Mouse (Mus musculus): ENCODE results near the gene Ccdc102a.
"Not testable (repeated sequence)": the region's sequence is repeated elsewhere in the genome, so short reads cannot be mapped to it uniquely, and the experiment has no call there.

Gene Ccdc102a

DNA sequence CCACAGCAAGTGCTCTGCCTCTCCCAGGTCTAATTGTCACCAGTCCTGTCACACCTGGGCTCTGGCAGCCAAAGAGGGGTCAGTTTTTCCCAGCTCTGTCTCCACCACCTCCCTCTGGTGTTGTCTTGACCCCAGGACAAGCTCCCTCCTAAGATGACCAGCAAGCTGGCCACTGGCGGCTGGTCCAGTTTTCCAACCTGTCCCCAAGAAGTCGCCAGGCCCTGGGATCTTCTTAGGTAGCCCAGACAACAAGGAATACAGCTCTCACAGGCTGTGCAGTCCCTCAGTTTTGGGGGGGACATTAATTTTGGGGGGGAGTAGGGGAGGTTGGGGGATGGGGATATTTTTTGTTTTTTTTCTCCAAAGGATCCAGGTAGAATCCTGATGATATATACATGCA, 45.3 kb downstream of the Ccdc102a start:
- no peak for DNase-seq

DNA sequence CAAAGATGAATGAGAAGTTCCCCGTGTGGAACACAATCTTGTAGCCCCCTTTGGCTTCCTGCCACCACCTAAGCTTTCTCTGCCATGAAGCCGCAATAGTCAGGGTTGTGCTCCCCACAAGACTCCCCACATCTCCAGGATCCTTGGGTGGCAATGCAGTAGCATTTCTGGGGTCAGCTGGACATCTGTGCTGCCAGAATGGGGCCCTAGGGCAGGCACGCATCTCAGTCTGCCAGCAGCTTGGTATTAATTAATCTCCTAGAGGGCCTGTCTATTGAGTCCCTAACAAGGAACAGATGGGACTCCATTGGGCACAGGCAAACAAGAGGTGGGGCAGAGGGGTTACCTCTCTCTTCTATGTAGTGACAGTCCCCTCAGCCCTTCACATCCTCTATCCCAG, 45.7 kb downstream of the Ccdc102a start:
- no peak for DNase-seq

DNA sequence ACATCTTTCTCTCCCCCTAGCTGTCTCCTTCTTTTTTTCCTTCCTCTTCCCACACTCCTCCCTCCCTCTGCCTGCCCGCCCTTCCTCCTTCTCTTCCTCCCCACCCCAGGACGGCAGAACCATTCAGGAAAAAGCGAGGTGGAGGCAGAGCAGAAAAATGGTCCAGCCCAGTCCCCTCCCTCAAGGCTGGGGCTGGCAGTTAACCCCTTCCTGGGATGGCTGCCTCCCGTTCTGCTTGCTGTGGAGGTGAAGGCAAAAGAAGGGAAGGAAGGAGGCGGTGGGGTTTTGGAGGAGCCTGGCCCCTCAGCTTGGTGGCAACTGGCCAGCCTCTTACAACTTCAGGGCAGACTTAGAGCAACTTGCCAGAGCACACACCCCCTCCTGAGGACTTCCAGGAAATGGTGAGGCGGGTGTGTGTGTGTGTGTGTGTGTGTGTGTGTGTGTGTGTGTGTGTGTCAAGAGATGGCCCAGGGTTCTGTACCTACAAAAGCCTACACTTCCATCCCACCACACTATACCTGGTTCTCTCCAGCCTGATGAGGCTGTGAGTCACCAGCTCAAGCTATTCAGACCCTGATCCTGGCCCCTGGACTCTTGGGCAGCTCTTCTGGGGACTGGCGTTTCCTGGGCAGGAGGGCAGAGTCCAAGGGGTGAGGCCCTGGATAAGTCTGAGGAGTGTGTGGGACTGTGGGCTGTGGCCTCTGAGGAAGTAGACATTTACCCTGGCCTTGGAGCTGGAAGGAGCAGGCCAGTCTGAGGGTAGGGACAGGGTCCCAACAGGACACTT, 46.6 kb downstream of the Ccdc102a start:
- peak; percentile 65 for DNase-seq

DNA sequence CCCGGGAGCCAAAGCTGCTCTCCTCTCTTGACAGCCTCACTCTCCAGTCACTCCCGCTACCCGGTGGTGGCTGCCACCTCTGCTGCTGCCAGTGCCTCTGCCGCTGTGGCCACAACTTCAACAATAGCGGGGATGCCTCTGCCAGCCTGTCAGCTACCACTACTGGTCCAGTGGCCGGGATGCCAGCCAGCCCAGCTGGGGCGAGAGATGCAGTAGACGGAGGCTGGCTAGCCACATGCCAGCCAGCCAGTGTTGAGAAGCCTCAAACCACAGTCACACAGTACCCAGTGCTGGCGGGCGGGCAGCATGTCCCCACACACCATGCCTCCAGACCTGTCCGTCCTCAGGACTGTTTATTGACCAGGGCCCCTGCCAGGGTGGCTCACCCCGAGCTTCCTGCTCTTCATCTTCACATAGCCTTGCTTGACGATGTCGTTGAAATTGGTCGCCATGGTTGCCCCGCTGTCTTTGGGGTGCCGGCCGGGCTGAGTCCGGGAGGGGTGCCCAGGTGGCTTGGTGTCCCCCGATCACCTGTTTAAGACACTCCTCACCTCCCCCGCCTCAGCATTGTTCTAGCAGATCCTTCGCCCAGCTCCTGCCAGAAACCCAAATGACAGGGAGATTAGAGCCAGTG, 47.3 kb downstream of the Ccdc102a start:
- DNase-seq: peak; percentile 17

DNA sequence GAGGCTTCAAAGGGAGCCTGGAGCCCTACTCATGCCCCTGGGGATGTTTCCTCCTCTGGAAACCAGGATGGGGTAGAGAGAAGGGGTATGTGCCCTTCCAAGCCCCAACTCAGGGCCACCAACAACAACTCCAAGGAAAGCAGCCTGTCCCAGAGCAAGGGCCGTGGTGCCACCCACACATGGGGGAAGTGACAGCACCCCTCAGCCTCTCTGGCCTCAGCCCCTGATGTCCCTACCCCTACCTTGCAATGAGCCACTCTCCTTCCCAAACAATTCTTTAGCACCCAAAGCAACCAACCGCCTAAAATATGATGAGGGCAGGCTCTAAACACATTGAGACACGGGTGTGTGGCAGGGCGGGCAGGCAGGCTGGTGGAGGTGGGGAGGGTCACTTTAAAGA, 47.9 kb downstream of the Ccdc102a start:
- no peak for DNase-seq

DNA sequence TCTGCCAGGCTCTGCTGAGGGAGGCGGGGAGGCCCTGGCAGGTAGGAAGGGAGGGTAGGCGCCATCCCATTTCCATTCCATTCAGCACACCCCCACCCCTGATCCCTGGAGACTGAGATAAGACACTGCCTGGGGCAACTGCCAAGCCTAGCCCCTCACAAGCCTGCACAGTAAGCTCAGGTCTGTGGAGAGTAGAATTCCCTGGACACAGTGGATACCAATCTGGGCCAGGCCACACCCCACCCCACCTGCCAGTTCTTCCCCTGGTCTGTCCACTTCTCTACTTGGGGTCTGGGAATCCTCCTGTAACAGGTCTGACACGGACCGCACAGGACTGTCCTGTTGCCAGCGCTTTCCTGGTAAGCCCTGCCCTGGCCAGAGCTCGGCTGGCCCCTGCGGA, 48.8 kb downstream of the Ccdc102a start:
- no peak for DNase-seq

DNA sequence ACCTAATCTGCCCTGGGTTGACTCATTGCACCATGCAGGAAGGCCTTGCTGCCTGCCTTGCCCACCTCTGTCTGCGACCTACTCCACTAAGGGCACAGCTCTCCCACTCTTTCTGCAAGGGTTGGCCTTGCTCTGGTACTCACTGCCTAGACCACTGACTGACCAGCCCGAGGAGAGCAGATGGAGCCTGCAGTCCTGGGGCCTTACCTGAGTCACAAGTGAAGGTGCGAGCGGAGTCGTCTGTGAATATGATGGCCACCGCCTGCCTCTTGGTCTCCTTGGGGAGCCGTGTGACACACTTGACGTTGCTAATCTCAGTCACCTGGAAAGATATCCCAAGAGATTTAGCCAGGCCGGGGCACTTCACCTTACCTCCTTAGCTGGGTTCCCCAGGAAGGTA, 51.0 kb downstream of the Ccdc102a start:
- no peak for DNase-seq

DNA sequence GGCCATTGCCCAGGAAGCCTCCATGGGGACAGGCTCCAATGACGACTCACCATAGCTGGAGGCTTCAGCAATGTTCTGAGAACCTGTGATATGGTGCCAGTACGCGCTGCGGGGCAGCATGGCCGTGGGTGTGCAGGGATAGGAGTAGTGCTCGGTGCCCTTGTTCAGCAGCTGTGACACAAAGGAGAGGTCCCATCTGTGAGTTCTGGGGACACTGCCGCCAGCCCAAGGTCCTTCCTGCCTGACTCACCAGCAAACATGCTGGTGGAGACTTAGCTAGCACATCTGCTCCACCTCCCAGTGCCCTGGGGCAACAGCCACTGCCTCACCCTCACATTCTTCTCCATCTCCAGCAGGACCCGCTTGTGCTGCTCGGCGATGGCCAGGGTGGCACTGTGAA, 52.6 kb downstream of the Ccdc102a start:
- DNase-seq: no peak

DNA sequence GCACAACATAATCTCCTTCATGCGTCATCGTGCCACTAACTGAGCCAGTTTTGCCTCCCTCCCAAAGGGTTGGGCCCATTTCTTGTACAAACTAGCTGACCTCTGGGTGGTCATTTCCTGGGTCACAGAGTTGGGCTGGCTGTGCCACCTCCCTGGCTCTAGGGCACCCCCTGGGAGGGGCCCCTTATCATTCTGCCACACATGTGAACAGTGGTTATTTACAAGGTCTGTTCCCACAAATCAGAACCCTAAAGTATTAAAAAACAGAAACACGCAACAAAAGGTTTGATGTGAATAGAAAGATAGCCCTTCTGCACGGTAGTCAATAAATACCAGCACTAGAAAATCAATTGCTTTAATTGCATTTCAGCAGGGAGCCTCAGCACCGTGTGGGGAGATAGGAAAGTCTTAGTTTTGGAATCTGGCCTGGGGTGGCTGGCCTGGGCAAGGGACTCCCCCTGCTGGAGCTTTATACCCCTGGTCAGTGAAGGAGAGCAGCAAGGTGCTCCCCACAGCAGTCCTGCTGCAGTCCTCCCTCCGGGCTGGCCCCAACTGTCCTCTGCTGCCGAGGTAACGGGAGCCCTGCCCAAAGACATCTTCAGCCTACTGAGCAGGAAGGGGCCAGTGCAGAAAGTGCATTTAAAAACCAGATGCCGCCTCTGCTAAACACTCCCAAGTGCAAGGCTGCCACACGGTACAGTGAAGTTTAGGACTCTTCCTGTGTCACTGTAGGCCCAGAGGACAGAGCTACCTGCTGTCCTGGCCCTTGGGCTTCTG, 53.8 kb downstream of the Ccdc102a start:
- no peak for DNase-seq

DNA sequence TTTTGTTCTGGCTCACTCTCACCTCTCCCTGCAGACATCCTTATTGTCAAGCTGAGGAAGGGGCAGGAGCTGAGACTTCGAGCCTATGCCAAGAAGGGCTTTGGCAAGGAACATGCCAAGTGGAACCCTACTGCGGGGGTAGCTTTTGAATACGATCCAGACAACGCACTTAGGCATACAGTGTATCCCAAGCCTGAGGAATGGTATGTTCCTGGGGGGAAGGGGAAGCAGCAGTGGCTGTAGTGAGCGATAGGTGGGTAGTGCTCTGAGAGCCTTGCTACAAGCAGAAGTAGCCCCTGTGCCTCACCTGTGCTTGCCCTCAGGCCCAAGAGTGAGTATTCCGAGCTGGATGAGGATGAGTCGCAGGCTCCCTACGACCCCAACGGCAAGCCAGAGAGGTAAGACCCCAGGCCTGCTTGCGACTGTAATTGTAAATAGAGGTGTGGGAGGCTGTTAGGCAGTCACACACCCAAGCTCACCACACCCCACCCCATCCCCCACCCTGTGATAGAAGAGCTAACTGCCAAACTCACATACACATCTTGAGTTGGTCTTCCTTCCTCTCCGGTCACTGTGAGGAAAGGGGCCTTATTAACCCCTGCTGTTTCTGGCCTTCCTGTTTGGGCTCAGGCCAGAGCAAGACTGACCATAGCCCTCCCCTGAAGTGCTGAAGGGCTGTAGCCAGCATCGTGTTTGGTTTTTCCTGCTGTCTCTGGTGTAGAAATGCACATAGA, 55.2 kb downstream of the Ccdc102a start:
- no peak for DNase-seq

DNA sequence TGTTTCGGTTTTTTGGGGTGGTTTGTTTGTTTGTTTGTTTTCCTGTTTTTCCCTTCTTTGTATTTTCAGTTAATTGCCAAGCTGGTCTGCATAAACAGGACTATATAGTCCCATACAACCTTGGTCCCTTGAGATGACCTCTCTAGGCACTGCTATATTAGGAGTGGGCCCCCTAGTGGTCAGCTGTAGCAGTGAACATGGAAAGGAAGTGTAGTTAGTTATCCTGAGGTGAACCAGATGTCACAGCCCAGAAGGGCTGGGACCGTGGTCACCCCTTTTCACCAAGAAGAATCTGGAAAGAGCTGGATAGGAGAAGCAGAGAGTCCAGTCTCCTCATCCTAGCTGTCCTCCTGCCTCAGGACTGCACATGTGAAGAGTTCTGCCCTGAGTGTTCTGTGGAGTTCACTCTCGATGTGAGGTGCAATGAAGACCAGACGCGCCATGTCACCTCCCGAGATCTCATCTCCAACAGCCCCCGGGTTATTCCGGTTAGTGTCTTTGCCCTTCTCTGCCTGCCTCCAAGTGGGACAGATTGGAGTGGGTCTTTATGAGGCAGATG, 56.5 kb downstream of the Ccdc102a start:
- peak; percentile 80 for DNase-seq

DNA sequence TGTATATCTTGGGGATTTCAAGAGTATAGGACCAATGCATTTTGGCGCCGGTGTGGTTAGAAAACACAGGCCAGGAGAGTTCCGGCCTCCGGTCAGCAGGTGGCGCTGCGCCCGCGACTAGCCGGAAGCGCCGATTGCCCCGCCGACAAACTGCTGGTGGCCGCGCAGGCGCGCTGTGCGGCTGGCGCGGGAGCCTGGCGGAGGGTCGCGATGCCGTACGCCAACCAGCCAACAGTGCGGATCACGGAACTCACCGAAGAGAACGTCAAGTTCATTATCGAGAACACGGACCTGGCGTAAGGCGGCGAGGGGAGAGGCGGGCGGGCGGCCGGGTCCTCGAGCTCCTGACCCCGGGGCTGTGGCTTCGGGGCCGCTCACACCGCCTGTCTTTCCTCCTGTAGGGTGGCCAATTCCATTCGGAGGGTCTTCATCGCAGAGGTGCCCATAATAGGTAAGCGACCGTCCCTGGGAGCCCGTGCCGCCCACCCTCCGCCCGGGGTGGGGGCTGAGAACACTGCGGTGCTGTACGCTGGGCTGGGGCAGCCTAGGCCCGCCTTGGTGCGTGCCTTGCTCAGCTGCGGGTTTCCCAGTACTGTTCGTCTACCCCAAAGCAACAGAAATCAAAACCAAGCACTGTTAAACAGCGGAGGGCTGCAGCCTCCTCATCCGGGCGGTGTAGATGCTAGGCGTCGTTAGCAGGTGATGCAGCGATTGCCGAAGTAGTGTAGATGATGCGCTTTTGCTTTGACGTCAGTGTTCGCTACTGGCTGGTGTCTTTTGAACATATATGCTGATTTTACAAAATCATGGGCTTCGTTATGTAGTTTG, 60.3 kb downstream of the Ccdc102a start, which contains the start of gene Polr2c:
TSS of gene Polr2c (plus strand) at position 105 of the 828 bp plus-strand sequence.
- DNase-seq: peak; percentile 92

DNA sequence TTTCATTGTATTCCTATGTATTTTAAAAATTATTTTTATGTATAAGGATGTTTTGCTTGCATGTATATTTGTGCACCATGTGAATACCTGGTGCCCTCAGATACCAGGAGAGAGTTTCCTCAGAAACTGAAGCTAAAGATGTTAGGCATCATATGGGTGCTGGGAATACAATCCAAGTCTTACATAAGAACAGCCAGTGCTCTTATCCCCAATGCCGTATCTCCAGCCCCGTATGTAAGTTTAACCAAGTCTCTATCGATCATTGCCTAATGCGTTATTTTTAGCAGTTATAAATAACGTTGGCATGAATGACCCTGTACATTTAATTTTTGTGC, 60.9 kb downstream of the Ccdc102a start:
- no peak for DNase-seq

DNA sequence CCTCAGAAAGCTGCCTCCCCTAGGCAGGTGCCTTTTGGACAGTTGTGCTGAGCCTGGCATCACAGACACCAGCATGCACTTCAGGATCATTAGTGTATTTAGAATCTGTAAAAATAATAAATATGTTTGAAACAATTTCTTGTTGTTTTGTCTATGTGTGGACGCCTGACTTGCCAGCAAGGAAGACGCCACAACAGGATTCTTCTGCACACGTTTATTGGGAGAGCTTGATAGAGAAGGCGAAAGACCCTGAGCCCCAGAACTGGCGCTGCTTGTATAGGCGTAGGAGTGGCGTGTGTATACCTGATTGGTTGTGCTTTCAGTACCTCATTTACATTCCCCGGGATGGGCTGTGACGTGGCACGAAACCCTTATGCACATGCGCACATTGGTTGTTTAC, 63.1 kb downstream of the Ccdc102a start:
- not testable (repeated sequence) for DNase-seq

Measured in lung, postnatal 14 days (tissue).